Mouse (Mus musculus) embryonic facial prominence, embryonic 13.5 days (tissue): ENCODE data around the gene Rd3l. TPM values are rescaled to one million over a fixed set of nuclear protein-coding genes. Genes with fewer than 3 reads are reported as not detected.
"Not testable (repeated sequence)": the region's sequence is repeated elsewhere in the genome, so short reads cannot be mapped to it uniquely, and the experiment has no call there.

Experiments
- ATAC-seq: fragments of 200-750 bp; cut with Nextera tagmentation; 2 replicates; pipeline ENCODE4 v1.8.0; 2017; ENCODE audit warnings: low read depth; ENCODE audit not compliant: insufficient number of reproducible peaks, insufficient read depth, low FRiP score, low TSS enrichment
- H3K27ac ChIP-seq: fragments of 300-500 bp; sonication (generic); 2 replicates; pipeline ENCODE4 v1.5.1; 2015; ENCODE audit warnings: moderate library complexity, mild to moderate bottlenecking, inconsistent platforms
- H3K27me3 ChIP-seq: fragments of 300-500 bp; sonication (generic); 2 replicates; pipeline ENCODE4 v1.6.1; 2015; ENCODE audit warnings: mild to moderate bottlenecking, inconsistent platforms
- H3K36me3 ChIP-seq: fragments of 300-500 bp; sonication (generic); 2 replicates; pipeline ENCODE4 v1.6.1; 2015; ENCODE audit warnings: mild to moderate bottlenecking, inconsistent platforms
- H3K4me1 ChIP-seq: fragments of 300-500 bp; sonication (generic); 2 replicates; pipeline ENCODE4 v1.6.1; 2015; ENCODE audit warnings: inconsistent platforms
- H3K4me2 ChIP-seq: fragments of 300-500 bp; sonication (generic); 2 replicates; pipeline ENCODE4 v1.6.1; 2015; ENCODE audit warnings: moderate library complexity, mild to moderate bottlenecking, inconsistent platforms
- H3K4me3 ChIP-seq: fragments of 300-500 bp; sonication (generic); 2 replicates; pipeline ENCODE4 v1.5.1; 2015; ENCODE audit warnings: mild to moderate bottlenecking, inconsistent platforms
- H3K9ac ChIP-seq: fragments of 300-500 bp; sonication (generic); 2 replicates; pipeline ENCODE4 v1.6.1; 2015; ENCODE audit warnings: mild to moderate bottlenecking, inconsistent platforms
- H3K9me3 ChIP-seq: fragments of 300-500 bp; sonication (generic); 2 replicates; pipeline ENCODE4 v1.6.1; 2016; ENCODE audit warnings: inconsistent platforms
- WGBS: fragments of 180-500 bp; shearing (Covaris S2); methylation state at CpG from one replicate; pipeline ENCODE4 v1.1.7; 2015; ENCODE audit warnings: mixed read lengths; 5-methylcytosine and 5-hydroxymethylcytosine counted together
- polyA plus RNA-seq: library from polyadenylated mRNA; unstranded; fragments of >200 nt; fragmentation: Nextera tagmentation; extraction: Ambion mirVana; gene quantifications from 2 replicates; pipeline ENCODE4 v1.2.1, GENCODE M21; 2015

The Rd3l gene
- polyA plus RNA-seq, 1 experiment from 2014 or later, result not detected

DNA sequence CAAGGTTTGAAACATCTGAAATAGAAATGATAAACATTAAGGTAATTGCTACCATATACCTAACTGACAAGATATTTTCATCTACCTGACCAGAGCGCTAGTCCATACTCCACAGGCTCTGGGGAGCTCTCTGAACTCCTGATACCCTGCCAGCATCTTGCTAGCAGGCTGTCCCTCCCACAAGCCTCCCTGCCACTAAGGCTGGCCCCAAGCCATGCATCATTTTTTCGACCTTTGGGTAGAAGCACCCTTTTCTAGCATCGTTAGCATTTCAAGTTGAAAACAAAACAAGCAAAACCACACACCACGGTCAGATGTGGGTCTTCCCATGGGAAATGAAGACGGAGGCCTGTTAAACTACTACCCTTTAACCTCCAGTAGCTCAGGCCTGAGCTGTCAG lies 17.8 kb downstream of the Rd3l start:
- Histone ChIP-seq H3K9ac (no peak overlapping the region), H3K36me3 (peaks cover 39% of the 10 kb centered on the region), H3K4me2 (no peak overlapping the region), H3K4me1 (peaks cover 14% of the 10 kb centered on the region), H3K27ac (no peak overlapping the region), H3K4me3 (no peak overlapping the region), H3K27me3 (no peaks in the 10 kb centered on the region), H3K9me3 (no peaks in the 10 kb centered on the region)
- WGBS, result 88% methylated on average over 5 of the region's 5 CpGs
- no peak for ATAC-seq

GRCm38 (mm10) chr12:111958101-111958865 lies 22.8 kb downstream of the Rd3l start:
- Histone ChIP-seq H3K27me3 (no peaks in the 10 kb centered on the region), H3K4me2 (no peak overlapping the region), H3K9ac (no peak overlapping the region), H3K4me3 (no peak overlapping the region), H3K9me3 (no peaks in the 10 kb centered on the region), H3K27ac (no peak overlapping the region), H3K36me3 (peaks cover 39% of the 10 kb centered on the region), H3K4me1 (0 out of 2 replicates have a peak, but pooled peaks cover 4% of the 10 kb centered on the region)
- no peak for ATAC-seq
- 45% methylated on average over 9 of the region's 9 CpGs for WGBS

DNA sequence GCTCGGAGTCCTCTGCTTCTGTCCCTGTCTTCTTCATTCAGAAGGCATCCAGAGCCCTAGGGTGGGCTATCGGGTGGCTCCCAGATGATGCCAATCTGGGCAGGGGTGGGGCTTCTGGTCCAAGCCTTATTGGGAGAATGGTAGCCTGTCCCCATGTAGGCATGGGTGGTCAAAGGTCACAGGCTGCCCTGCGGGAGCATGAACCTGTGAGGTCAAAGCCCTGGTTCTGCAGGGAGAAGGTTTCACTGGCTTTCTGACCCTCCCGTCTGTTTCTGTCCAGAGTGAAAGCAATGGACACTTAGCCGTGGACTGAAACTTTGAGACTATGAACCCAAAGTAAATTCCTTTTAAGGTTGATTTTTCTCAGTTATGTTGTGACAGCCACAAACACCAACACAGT lies 24.9 kb downstream of the Rd3l start:
- Histone ChIP-seq H3K27ac (no peak overlapping the region), H3K4me2 (no peak overlapping the region), H3K9ac (no peak overlapping the region), H3K9me3 (no peaks in the 10 kb centered on the region), H3K4me1 (peaks cover 15% of the 10 kb centered on the region), H3K36me3 (peaks cover 21% of the 10 kb centered on the region), H3K27me3 (no peaks in the 10 kb centered on the region), H3K4me3 (no peak overlapping the region)
- ATAC-seq, result no peak
- 56% methylated on average over 5 of the region's 5 CpGs for WGBS

DNA sequence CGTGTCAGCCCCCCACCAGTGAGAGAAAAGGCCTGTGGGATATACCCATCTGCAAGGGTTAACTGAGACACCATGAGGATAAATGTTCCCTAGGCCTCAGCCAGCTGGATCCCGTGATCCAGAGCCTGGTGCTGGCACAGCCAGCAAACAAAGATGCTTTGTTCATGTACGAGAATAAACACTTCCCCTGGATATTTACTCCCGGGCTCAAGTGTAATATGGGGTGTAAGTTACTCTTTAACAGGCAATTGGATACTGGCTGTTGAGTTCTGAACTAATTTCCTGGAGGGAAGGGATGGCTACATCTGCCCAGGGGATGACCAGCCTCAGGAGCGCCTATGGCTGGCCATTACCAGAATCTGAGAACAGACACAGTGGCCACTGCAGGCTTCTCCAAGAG lies 29.4 kb downstream of the Rd3l start:
- no peak overlapping the region for H3K4me2 ChIP-seq
- H3K9me3 ChIP-seq, result no peaks in the 10 kb centered on the region
- 28% methylated on average over 5 of the region's 5 CpGs for WGBS
- no peaks in the 10 kb centered on the region for H3K27me3 ChIP-seq
- H3K36me3 ChIP-seq, result no peaks in the 10 kb centered on the region
- H3K4me3 ChIP-seq, result no peak overlapping the region
- H3K4me1 ChIP-seq, result peaks cover 11% of the 10 kb centered on the region
- no peak for ATAC-seq
- H3K27ac ChIP-seq, result peak overlapping the region; percentile 60; the same call in 1 of the 2 replicates
- H3K9ac ChIP-seq, result no peak overlapping the region

DNA sequence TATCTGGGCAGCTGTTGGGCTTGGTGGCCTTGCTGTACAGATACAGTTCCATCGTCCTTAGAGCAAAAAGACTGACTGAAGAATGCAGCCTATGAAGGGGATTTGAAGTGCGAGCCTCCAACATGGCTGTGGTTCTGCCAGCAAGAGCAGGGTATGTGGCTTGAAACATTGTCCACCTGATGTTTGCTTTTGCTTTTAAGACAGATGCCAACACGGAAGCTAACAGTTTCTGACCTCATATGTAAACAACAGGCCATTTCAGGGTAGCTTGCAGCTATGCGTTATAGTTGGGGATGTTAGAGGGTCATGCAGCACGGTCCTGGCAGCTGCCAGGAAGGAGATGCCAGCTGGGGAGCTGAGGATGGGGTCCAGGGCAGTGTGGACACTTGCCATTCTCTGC lies 30.6 kb downstream of the Rd3l start:
- H3K9ac ChIP-seq, result no peak overlapping the region
- no peaks in the 10 kb centered on the region for H3K27me3 ChIP-seq
- no peak for ATAC-seq
- no peak overlapping the region for H3K4me3 ChIP-seq
- 84% methylated on average over 5 of the region's 5 CpGs for WGBS
- no peaks in the 10 kb centered on the region for H3K36me3 ChIP-seq
- peaks cover 15% of the 10 kb centered on the region for H3K4me1 ChIP-seq
- no peak overlapping the region for H3K27ac ChIP-seq
- no peaks in the 10 kb centered on the region for H3K9me3 ChIP-seq
- no peak overlapping the region for H3K4me2 ChIP-seq

DNA sequence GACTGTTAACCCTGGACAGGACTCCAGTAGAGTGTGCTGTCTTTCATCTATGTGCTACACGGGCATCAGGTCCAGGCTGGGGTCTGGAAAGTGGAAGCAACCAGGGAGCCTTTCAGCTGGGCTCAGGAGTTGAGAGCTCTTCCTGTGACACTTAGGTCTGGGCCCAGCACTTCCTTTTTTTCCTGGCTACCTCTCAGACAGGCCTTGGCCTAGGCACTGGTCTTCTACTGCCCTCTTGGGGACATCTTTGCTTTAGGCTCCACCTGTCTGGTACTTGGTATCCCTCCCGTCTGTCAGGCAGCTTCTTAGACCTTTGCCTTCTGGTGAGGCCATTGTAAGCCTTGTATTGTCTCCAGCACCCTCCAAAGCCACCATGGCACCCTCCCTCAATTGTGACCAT lies 34.4 kb downstream of the Rd3l start:
- 41% methylated on average over 2 of the region's 2 CpGs for WGBS
- 0 out of 2 replicates have a peak overlapping the region, but pooled peaks have one; percentile 22 for H3K27ac ChIP-seq
- no peaks in the 10 kb centered on the region for H3K27me3 ChIP-seq
- no peaks in the 10 kb centered on the region for H3K36me3 ChIP-seq
- no peak overlapping the region for H3K9ac ChIP-seq
- no peak for ATAC-seq
- H3K4me1 ChIP-seq, result peaks cover 19% of the 10 kb centered on the region
- no peaks in the 10 kb centered on the region for H3K9me3 ChIP-seq
- H3K4me2 ChIP-seq, result no peak overlapping the region
- no peak overlapping the region for H3K4me3 ChIP-seq

GRCm38 (mm10) chr12:111945765-111946655 lies 35.1 kb downstream of the Rd3l start:
- H3K4me2 ChIP-seq, H3K9ac ChIP-seq, H3K36me3 ChIP-seq, H3K9me3 ChIP-seq, H3K4me3 ChIP-seq, H3K27me3 ChIP-seq: not testable (repeated sequence)
- Histone ChIP-seq H3K4me1 (peaks cover 14% of the 10 kb centered on the region), H3K27ac (peak overlapping the region; percentile 77)
- peak; percentile 52 for ATAC-seq
- 70% methylated on average over 12 of the region's 15 CpGs for WGBS

DNA sequence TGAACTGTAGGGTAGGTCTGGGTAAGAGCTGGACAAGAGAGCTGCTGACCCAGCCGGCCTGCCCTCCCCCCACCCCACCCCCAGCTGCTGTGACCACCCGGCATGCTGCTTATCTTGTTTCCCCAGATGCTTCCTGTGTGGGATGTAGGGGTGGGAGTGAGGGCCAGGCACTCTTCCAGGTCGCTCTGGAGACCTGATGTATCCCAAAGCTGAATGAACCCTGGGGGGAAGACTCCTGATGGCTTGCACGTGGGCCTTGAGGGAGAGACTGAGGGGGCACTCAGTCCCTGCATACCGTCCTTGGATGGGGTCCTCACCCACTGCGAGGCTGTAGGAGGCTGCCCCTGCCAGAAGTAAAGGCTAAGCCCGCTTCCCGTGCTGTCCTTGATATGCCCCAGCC lies 36.0 kb downstream of the Rd3l start:
- H3K36me3 ChIP-seq, result no peaks in the 10 kb centered on the region
- H3K9me3 ChIP-seq, result no peaks in the 10 kb centered on the region
- H3K4me2 ChIP-seq, result no peak overlapping the region
- WGBS, result 36% methylated on average over 8 of the region's 8 CpGs
- H3K4me1 ChIP-seq, result peaks cover 15% of the 10 kb centered on the region
- H3K27me3 ChIP-seq, result no peaks in the 10 kb centered on the region
- ATAC-seq, result no peak
- H3K9ac ChIP-seq, result peak overlapping the region; percentile 6; the same call in 1 of the 2 replicates
- H3K4me3 ChIP-seq, result no peak overlapping the region
- peak overlapping the region; percentile 77 for H3K27ac ChIP-seq

DNA sequence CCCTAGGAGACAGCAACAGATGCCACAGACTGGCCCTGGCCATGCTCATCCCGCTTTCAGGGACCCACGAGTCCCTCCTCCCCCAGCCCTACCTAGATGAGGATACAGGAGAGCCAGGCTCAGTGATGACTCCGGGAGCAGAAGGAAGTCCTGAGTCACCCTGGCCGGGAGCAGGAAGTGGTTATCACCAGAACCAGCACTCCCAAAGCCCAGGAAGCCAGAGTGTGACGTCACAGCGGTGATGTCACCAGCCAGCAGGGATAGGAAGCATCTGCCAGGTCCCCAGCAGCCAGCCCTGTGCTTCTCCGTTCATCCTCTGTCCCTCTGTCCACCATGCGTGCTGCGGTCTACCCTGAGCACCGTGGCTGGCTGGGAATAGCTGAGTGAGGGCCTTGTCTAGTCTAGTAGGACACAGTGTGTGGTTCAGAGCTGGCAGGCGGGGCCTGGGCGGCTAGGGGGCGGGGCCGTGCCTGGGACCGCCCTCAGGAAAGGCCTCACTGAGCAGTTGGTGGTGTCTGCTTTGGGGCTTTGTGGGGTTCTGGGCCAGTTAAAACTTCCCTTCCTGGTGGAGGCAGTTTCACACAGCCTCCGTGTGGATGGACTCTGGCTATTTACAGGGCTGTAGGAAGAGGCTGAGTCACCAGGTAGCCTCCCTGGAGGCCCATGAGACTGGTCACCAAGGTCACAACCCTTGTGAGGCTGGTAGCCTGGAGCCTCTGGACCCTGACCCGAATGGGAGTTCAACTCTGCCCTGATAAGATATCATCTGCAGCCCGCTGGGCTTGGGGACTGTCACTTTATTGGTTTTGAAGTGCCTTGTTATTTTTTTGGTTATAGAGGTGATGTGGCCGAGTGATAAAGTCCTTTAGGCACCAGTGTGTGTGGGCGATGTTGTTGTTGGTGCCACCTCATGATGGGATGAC lies 36.8 kb downstream of the Rd3l start:
- not testable (repeated sequence) for H3K4me2 ChIP-seq, H3K9ac ChIP-seq, H3K4me3 ChIP-seq, H3K36me3 ChIP-seq, H3K9me3 ChIP-seq, H3K27me3 ChIP-seq
- Histone ChIP-seq H3K4me1 (peaks cover 20% of the 10 kb centered on the region), H3K27ac (0 out of 2 replicates have a peak overlapping the region, but pooled peaks have one; percentile 77)
- peak; percentile 57 for ATAC-seq
- WGBS, result 67% methylated on average over 17 of the region's 20 CpGs

DNA sequence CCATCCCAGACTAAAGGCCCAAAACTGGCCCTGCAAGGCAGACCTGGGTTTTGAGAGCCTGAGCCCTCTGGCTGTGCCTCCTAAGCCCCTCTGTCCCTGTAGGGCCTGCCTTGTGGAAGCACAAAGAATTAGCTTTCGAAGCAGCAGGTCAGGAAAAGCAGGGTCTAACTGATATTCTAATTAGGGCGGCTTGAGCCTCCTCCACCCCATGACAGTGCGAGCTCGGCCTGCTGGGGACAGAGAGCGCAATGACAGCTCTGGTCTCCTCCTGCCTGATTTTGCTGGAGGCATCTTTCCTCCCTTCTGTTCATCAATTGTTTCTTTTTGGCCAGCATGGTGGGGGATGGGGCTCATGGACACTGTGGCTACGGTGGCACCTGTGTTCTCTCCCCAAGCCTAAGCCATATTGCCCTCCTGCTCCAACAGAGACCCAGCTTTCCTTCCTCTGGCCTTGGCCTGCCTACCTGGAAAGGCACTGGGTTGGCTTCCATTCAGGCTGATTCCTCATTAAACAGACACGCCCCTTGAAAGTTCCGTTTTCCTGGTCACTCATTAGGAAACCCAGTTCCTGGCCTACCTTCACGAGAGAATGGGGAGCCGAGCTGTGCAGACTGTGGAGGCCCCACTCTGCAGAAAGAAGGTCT lies 37.6 kb downstream of the Rd3l start:
- H3K4me2 ChIP-seq, result no peak overlapping the region
- no peaks in the 10 kb centered on the region for H3K27me3 ChIP-seq
- peak overlapping the region; percentile 39; the same call in 1 of the 2 replicates for H3K27ac ChIP-seq
- H3K36me3 ChIP-seq, result no peaks in the 10 kb centered on the region
- no peak for ATAC-seq
- 64% methylated on average over 10 of the region's 10 CpGs for WGBS
- H3K9me3 ChIP-seq, result no peaks in the 10 kb centered on the region
- H3K4me1 ChIP-seq, result peaks cover 28% of the 10 kb centered on the region
- H3K4me3 ChIP-seq, result no peak overlapping the region
- H3K9ac ChIP-seq, result no peak overlapping the region
